Comparison of ENCODE assay signal across 30 mouse cellular contexts in genomic region chr11:117891581-117892175, GRCm38 (mm10). TPM values are rescaled to one million over a fixed set of nuclear protein-coding genes. Genes with fewer than 3 reads are reported as not detected.
DNase-seq lines count a peak whose midpoint lies in the region; ATAC-seq lines count a peak whose summit lies in the region.
"Had no signal": no experiment of that assay in that cellular context is flagged by ENCODE, and none has a peak within 500 bp of the region (broad histone marks: within the 10 kb centered on the region; RNA-seq: fewer than 3 reads in every experiment).

No protein-coding gene starts in this region.

- peak; percentile 54 to 55 for DNase-seq in thymus, postnatal 10 days (ENCODE audit: low spot score in 2 of 2)
- no peak for DNase-seq in embryo, embryonic 9.5 days (ENCODE audit: extremely low spot score)
- DNase-seq in left cerebral cortex, postnatal 36 days (ENCODE audit: low spot score in 2 of 2), result no peak
- no peak for DNase-seq in cerebellum, adult 8-10 months
- DNase-seq: adrenal gland, postnatal 36 days; cerebellum, adult 11-12 months; cerebellum, postnatal 36 days; kidney, adult 18-20 months; kidney, postnatal 10 days; retina, postnatal 1 day; right cerebral cortex, postnatal 4 days had no signal

- no peak overlapping the region for H3K4me3 ChIP-seq in midbrain, embryonic 12.5 days
- no peak overlapping the region for H3K4me3 ChIP-seq in midbrain, embryonic 13.5 days (replicated peaks)
- H3K4me3 ChIP-seq: erythroblast, embryonic 14.5 days; forebrain, embryonic 15.5 days; limb, embryonic 15.5 days had no signal

- WGBS in midbrain, embryonic 12.5 days, result 96% methylated on average over 19 of the region's 19 CpGs
- 96% methylated on average over 19 of the region's 19 CpGs for WGBS in midbrain, embryonic 13.5 days

- no peak overlapping the region for H3K4me2 ChIP-seq in midbrain, embryonic 12.5 days (replicated peaks)
- H3K4me2 ChIP-seq in midbrain, embryonic 13.5 days (replicated peaks), result no peak overlapping the region
- H3K4me2 ChIP-seq: forebrain, embryonic 15.5 days; heart, embryonic 11.5 days; limb, embryonic 15.5 days had no signal

- peaks cover 32% of the 10 kb centered on the region for H3K4me1 ChIP-seq in midbrain, embryonic 12.5 days
- H3K4me1 ChIP-seq in midbrain, embryonic 13.5 days (replicated peaks), result peaks cover 36% of the 10 kb centered on the region

- no peaks in the 10 kb centered on the region for H3K9me3 ChIP-seq in midbrain, embryonic 12.5 days
- H3K9me3 ChIP-seq in midbrain, embryonic 13.5 days, result no peaks in the 10 kb centered on the region
- H3K9me3 ChIP-seq: forebrain, embryonic 15.5 days; G1E; limb, embryonic 15.5 days had no signal

- peaks cover 47% of the 10 kb centered on the region for H3K27me3 ChIP-seq in midbrain, embryonic 12.5 days
- peaks cover 29% of the 10 kb centered on the region for H3K27me3 ChIP-seq in midbrain, embryonic 13.5 days
- H3K27me3 ChIP-seq: limb, embryonic 15.5 days had no signal

- no peaks in the 10 kb centered on the region for H3K36me3 ChIP-seq in midbrain, embryonic 12.5 days
- no peaks in the 10 kb centered on the region for H3K36me3 ChIP-seq in midbrain, embryonic 13.5 days
- H3K36me3 ChIP-seq: forebrain, embryonic 15.5 days; G1E; limb, embryonic 15.5 days had no signal

- ATAC-seq in midbrain, embryonic 12.5 days (ENCODE audit: low FRiP score, low read depth), result no peak
- ATAC-seq in midbrain, embryonic 13.5 days, result no peak
- 0 out of 2 replicates have a peak, but pooled peaks have one; percentile 16 for ATAC-seq in granulocyte monocyte progenitor cell, adult 5-6 weeks (replicated peaks; ENCODE audit: poor library complexity, severe bottlenecking)
- ATAC-seq: forebrain, embryonic 15.5 days; hindbrain, embryonic 16.5 days had no signal

- no peak overlapping the region for H3K9ac ChIP-seq in midbrain, embryonic 12.5 days (replicated peaks)
- no peak overlapping the region for H3K9ac ChIP-seq in midbrain, embryonic 13.5 days (replicated peaks)
- H3K9ac ChIP-seq: forebrain, embryonic 15.5 days; limb, embryonic 15.5 days had no signal

- H3K27ac ChIP-seq in midbrain, embryonic 12.5 days (replicated peaks), result 0 out of 2 replicates have a peak overlapping the region, but pooled peaks have one; percentile 11
- H3K27ac ChIP-seq in midbrain, embryonic 13.5 days, result no peak overlapping the region
- H3K27ac ChIP-seq: forebrain, embryonic 15.5 days had no signal

- intact Hi-C loops in left cerebral cortex, postnatal 36 days (cut with DNase I), result no loop called here

RNA-seq across cellular contexts. Expression of gene Tha1, which starts 18.4 kb away (rescaled TPM):
- 3.1 and 3.2 TPM in 2 replicates for polyA plus RNA-seq in midbrain, embryonic 12.5 days (2016; fragmentation: Nextera tagmentation; extraction: Ambion mirVana)
- 2.6 and 3.0 TPM in 2 replicates for polyA plus RNA-seq in midbrain, embryonic 13.5 days (2015; fragmentation: Nextera tagmentation; extraction: Ambion mirVana)
- 1.2 and 6.5 TPM in 2 replicates for total RNA-seq in granulocyte monocyte progenitor cell, adult 5-6 weeks (2014; fragmentation: Nextera tagmentation)
- total RNA-seq in granulocyte monocyte progenitor cell, adult 5-6 weeks (2017), result 0.10 and 2.9 TPM in 2 replicates
- total RNA-seq in left cerebral cortex, postnatal 36 days (2021), result 1 to 10 TPM; 3.4 to 7.2 TPM
- total RNA-seq: G1E had no signal
- polyA plus RNA-seq: G1E had no signal

RNA-seq across cellular contexts. Expression of gene Tmem235, which starts 31.1 kb away (rescaled TPM):
- polyA plus RNA-seq in midbrain, embryonic 12.5 days (2016; fragmentation: Nextera tagmentation; extraction: Ambion mirVana), result not detected in 2 replicates
- not detected in 2 replicates for polyA plus RNA-seq in midbrain, embryonic 13.5 days (2015; fragmentation: Nextera tagmentation; extraction: Ambion mirVana)
- not detected in 2 replicates for total RNA-seq in granulocyte monocyte progenitor cell, adult 5-6 weeks (2014; fragmentation: Nextera tagmentation)
- total RNA-seq in granulocyte monocyte progenitor cell, adult 5-6 weeks (2017), result not detected in 2 replicates
- total RNA-seq in left cerebral cortex, postnatal 36 days (2021), result not detected
- total RNA-seq: adrenal gland, postnatal 36 days; G1E; gastrocnemius, postnatal 4 days; hematopoietic stem cell, adult 5-6 weeks; layer of hippocampus, adult 18-20 months; layer of hippocampus, postnatal 25 days; left cerebral cortex, postnatal 14 days; megakaryocyte-erythroid progenitor cell, adult 5-6 weeks had no signal
- polyA plus RNA-seq: embryonic facial prominence, embryonic 11.5 days; erythroblast, embryonic 14.5 days; forebrain, embryonic 15.5 days; G1E; heart, embryonic 11.5 days; limb, embryonic 15.5 days; liver, embryonic 16.5 days; midbrain, postnatal 0 days; stomach, embryonic 16.5 days had no signal

RNA-seq across cellular contexts. Expression of gene Birc5, which starts 42.6 kb away (rescaled TPM):
- polyA plus RNA-seq in midbrain, embryonic 12.5 days (2016; fragmentation: Nextera tagmentation; extraction: Ambion mirVana), result 228 and 237 TPM in 2 replicates
- polyA plus RNA-seq in midbrain, embryonic 13.5 days (2015; fragmentation: Nextera tagmentation; extraction: Ambion mirVana), result 99.1 and 105 TPM in 2 replicates
- total RNA-seq in granulocyte monocyte progenitor cell, adult 5-6 weeks (2014; fragmentation: Nextera tagmentation), result 93.9 and 128 TPM in 2 replicates
- total RNA-seq in granulocyte monocyte progenitor cell, adult 5-6 weeks (2017), result 200 and 221 TPM in 2 replicates
- 1 to 10 TPM in 1 of 2 experiments, under 1 TPM in 1; 0.66 to 1.5 TPM for total RNA-seq in left cerebral cortex, postnatal 36 days (2021)

Comparison
In these comparisons a context has a peak if more than half of its experiments do, and no peak if none do; other contexts are left out.
1. DNase-seq: peak in thymus, postnatal 10 days (2 of 2); none in embryo, embryonic 9.5 days (single experiment), left cerebral cortex, postnatal 36 days (0 of 2) and cerebellum, adult 8-10 months (single experiment).
2. RNA of gene Birc5, which starts 42.6 kb away (total RNA-seq): 93.9 to 221 TPM in granulocyte monocyte progenitor cell, adult 5-6 weeks; 0.66 to 1.5 TPM in left cerebral cortex, postnatal 36 days; every median in the first group is over 10 times any median in the second.